Mouse (Mus musculus) CH12.LX (cell line): ENCODE results near the gene Inpp1. TPM values are rescaled to one million over a fixed set of nuclear protein-coding genes. Genes with fewer than 3 reads are reported as not detected.

ENCODE experiments used
- DNase-seq: peaks from one replicate; pipeline ENCODE4 v3.0.0-alpha.2; 2013; ENCODE audit errors: extremely low read depth
- H3K27ac ChIP-seq: 2 replicates; pipeline ENCODE4 v1.5.1; 2012; ENCODE audit warnings: low read depth, mild to moderate bottlenecking, control low read depth, moderate library complexity; ENCODE audit not compliant: insufficient read depth
- H3K27me3 ChIP-seq: replicated peaks from 2 replicates; pipeline ENCODE3; 2012; ENCODE audit warnings: inconsistent platforms
- H3K36me3 ChIP-seq, 2 experiments: replicated peaks in 1 of 2; 2 replicates each; pipeline versions ENCODE3 to v1.6.1; 2012; ENCODE audit warnings: inconsistent platforms in 1 of 2, low read length in 1 of 2, mild to moderate bottlenecking in 1 of 2, mixed read lengths in 1 of 2, moderate library complexity in 1 of 2; ENCODE audit not compliant: control insufficient read depth in 1 of 2, insufficient read depth in 1 of 2
- H3K4me1 ChIP-seq, 2 experiments: 2 replicates each; pipeline ENCODE4 v1.6.1; 2012; ENCODE audit warnings: inconsistent platforms in 1 of 2, moderate library complexity in 1 of 2; ENCODE audit not compliant: insufficient read depth in 2 of 2, control insufficient read depth in 1 of 2
- H3K4me2 ChIP-seq: 2 replicates; pipeline ENCODE4 v1.6.1; 2012; ENCODE audit warnings: low read depth, mild to moderate bottlenecking, control low read depth; ENCODE audit not compliant: poor library complexity, insufficient read depth, severe bottlenecking
- H3K4me3 ChIP-seq, 3 experiments: fragments of 150-350 bp in 1 of 3; sonication (generic) in 1 of 3; replicated peaks in 1 of 3; 2 replicates each; pipeline versions ENCODE3 to v1.5.1; 2011 to 2012; ENCODE audit warnings: low read depth in 2 of 3, low read length in 2 of 3, mild to moderate bottlenecking in 2 of 3, moderate library complexity in 2 of 3, control low read depth in 1 of 3, improper control_type of control experiment in 1 of 3, inconsistent platforms in 1 of 3, mixed read lengths in 1 of 3; ENCODE audit not compliant: poor library complexity in 1 of 3
- H3K79me2 ChIP-seq: replicated peaks from 2 replicates; pipeline ENCODE4 v1.6.1; 2012; ENCODE audit warnings: mild to moderate bottlenecking, moderate library complexity; ENCODE audit not compliant: control insufficient read depth, poor library complexity, insufficient read depth, severe bottlenecking; ENCODE audit errors: extremely low read depth
- H3K9ac ChIP-seq: 2 replicates; pipeline ENCODE4 v1.6.1; 2012; ENCODE audit warnings: low read depth, mild to moderate bottlenecking, control low read depth, moderate library complexity; ENCODE audit not compliant: insufficient read depth
- H3K9me3 ChIP-seq: replicated peaks from 2 replicates; pipeline ENCODE3; 2012; ENCODE audit warnings: low read length, inconsistent platforms, mixed read lengths
- BHLHE40 ChIP-seq: IDR thresholded peaks from 2 replicates; pipeline ENCODE4 v1.6.1; 2011; ENCODE audit warnings: mild to moderate bottlenecking, low read depth, low read length, improper control_type of control experiment
- CHD1 ChIP-seq: IDR thresholded peaks from 2 replicates; pipeline ENCODE4 v1.6.1; 2012; ENCODE audit warnings: low read depth, low read length, improper control_type of control experiment, inconsistent platforms
- CHD2 ChIP-seq: IDR thresholded peaks from 2 replicates; pipeline ENCODE4 v1.6.1; 2011; ENCODE audit warnings: low read length, improper control_type of control experiment
- CTCF ChIP-seq, 2 experiments: IDR thresholded peaks in 1 of 2; conservative IDR thresholded peaks in 1 of 2; 2 replicates each; pipeline ENCODE4 v1.5.1; 2011 to 2012; ENCODE audit warnings: low read depth in 2 of 2, low read length in 2 of 2, improper control_type of control experiment in 1 of 2, inconsistent platforms in 1 of 2, mild to moderate bottlenecking in 1 of 2, moderate library complexity in 1 of 2
- E2F4 ChIP-seq: IDR thresholded peaks from 2 replicates; pipeline ENCODE4 v1.6.1; 2011; ENCODE audit warnings: low read depth, low read length, improper control_type of control experiment; ENCODE audit not compliant: insufficient replicate concordance
- ELF1 ChIP-seq: IDR thresholded peaks from 2 replicates; pipeline ENCODE4 v1.6.1; 2014; ENCODE audit warnings: low read depth, mild to moderate bottlenecking, inconsistent platforms, low read length, improper control_type of control experiment
- EP300 ChIP-seq: IDR thresholded peaks from 2 replicates; pipeline ENCODE4 v1.6.1; 2011; ENCODE audit warnings: low read length, improper control_type of control experiment
- ETS1 ChIP-seq: conservative IDR thresholded peaks from 2 replicates; pipeline ENCODE4 v1.6.1; 2012; ENCODE audit warnings: low read depth, mild to moderate bottlenecking, inconsistent platforms, low read length, improper control_type of control experiment, moderate library complexity
- GABPA ChIP-seq: IDR thresholded peaks from 2 replicates; pipeline ENCODE4 v1.6.1; 2012; ENCODE audit warnings: low read depth, low read length, improper control_type of control experiment, inconsistent platforms; ENCODE audit not compliant: insufficient replicate concordance
- HCFC1 ChIP-seq: IDR thresholded peaks from 2 replicates; pipeline ENCODE4 v1.6.1; 2012; ENCODE audit warnings: low read depth, mild to moderate bottlenecking, inconsistent platforms, low read length, improper control_type of control experiment
- IRF4 ChIP-seq: IDR thresholded peaks from 2 replicates; pipeline ENCODE4 v1.6.1; 2014; ENCODE audit warnings: low read depth, mild to moderate bottlenecking, inconsistent platforms, low read length, improper control_type of control experiment
- JUN ChIP-seq: IDR thresholded peaks from 2 replicates; pipeline ENCODE4 v1.6.1; 2011; ENCODE audit warnings: low read depth, mild to moderate bottlenecking, low read length, improper control_type of control experiment, moderate library complexity; ENCODE audit not compliant: insufficient read depth
- JUND ChIP-seq: conservative IDR thresholded peaks from 2 replicates; pipeline ENCODE4 v1.6.1; 2011; ENCODE audit warnings: low read depth, low read length, improper control_type of control experiment
- MAFK ChIP-seq: IDR thresholded peaks from 2 replicates; pipeline ENCODE4 v1.6.1; 2011; ENCODE audit warnings: low read length, improper control_type of control experiment; ENCODE audit not compliant: insufficient replicate concordance
- MAX ChIP-seq: IDR thresholded peaks from 2 replicates; pipeline ENCODE4 v1.6.1; 2011; ENCODE audit warnings: low read length, improper control_type of control experiment
- MEF2A ChIP-seq: IDR thresholded peaks from 2 replicates; pipeline ENCODE4 v1.6.1; 2014; ENCODE audit warnings: low read depth, mild to moderate bottlenecking, inconsistent platforms, low read length, improper control_type of control experiment, borderline replicate concordance
- MXI1 ChIP-seq: IDR thresholded peaks from 2 replicates; pipeline ENCODE4 v1.6.1; 2011; ENCODE audit warnings: mild to moderate bottlenecking, low read depth, low read length, improper control_type of control experiment
- MYC ChIP-seq: IDR thresholded peaks from 2 replicates; pipeline ENCODE4 v1.6.1; 2011; ENCODE audit warnings: low read depth, mild to moderate bottlenecking, improper control_type of control experiment, low read length
- NRF1 ChIP-seq: IDR thresholded peaks from 2 replicates; pipeline ENCODE4 v1.6.1; 2014; ENCODE audit warnings: low read depth, mild to moderate bottlenecking, inconsistent platforms, low read length, improper control_type of control experiment, moderate library complexity
- PAX5 ChIP-seq: IDR thresholded peaks from 2 replicates; pipeline ENCODE4 v1.6.1; 2012; ENCODE audit warnings: low read length, inconsistent platforms, mixed read lengths
- POLR2A ChIP-seq: IDR thresholded peaks from 2 replicates; pipeline ENCODE4 v1.6.1; 2011; ENCODE audit warnings: low read depth, mild to moderate bottlenecking, improper control_type of control experiment, low read length
- POLR2AphosphoS2 ChIP-seq: IDR thresholded peaks from 2 replicates; pipeline ENCODE4 v1.6.1; 2011; ENCODE audit warnings: low read depth, low read length, improper control_type of control experiment
- RAD21 ChIP-seq: IDR thresholded peaks from 2 replicates; pipeline ENCODE4 v1.6.1; 2011; ENCODE audit warnings: low read depth, mild to moderate bottlenecking, low read length, improper control_type of control experiment, moderate library complexity
- RCOR1 ChIP-seq: conservative IDR thresholded peaks from 2 replicates; pipeline ENCODE4 v1.6.1; 2012; ENCODE audit warnings: low read depth, mild to moderate bottlenecking, inconsistent platforms, low read length, improper control_type of control experiment
- SMC3 ChIP-seq: IDR thresholded peaks from 2 replicates; pipeline ENCODE4 v1.6.1; 2011; ENCODE audit warnings: low read depth, low read length, improper control_type of control experiment
- TBP ChIP-seq: conservative IDR thresholded peaks from 2 replicates; pipeline ENCODE4 v1.6.1; 2011; ENCODE audit warnings: low read depth, low read length, improper control_type of control experiment
- TCF12 ChIP-seq: IDR thresholded peaks from 2 replicates; pipeline ENCODE4 v1.6.1; 2014; ENCODE audit warnings: low read depth, mild to moderate bottlenecking, inconsistent platforms, low read length, improper control_type of control experiment
- USF1 ChIP-seq: IDR thresholded peaks from 2 replicates; pipeline ENCODE4 v1.6.1; 2014; ENCODE audit warnings: low read depth, mild to moderate bottlenecking, inconsistent platforms, low read length, improper control_type of control experiment
- USF2 ChIP-seq: conservative IDR thresholded peaks from 2 replicates; pipeline ENCODE4 v1.6.1; 2011; ENCODE audit warnings: low read depth, low read length, improper control_type of control experiment
- ZKSCAN1 ChIP-seq: IDR thresholded peaks from 2 replicates; pipeline ENCODE4 v1.6.1; 2012; ENCODE audit warnings: low read depth, inconsistent platforms, low read length, improper control_type of control experiment, borderline replicate concordance
- ZNF384 ChIP-seq: IDR thresholded peaks from 2 replicates; pipeline ENCODE4 v1.6.1; 2012; ENCODE audit warnings: low read depth, low read length, improper control_type of control experiment, inconsistent platforms
- dilution Hi-C: fragments of 300-500 bp; cut with MboI; formaldehyde crosslinking; loops from 2 replicates; pipeline ENCODE4 v1.14.3; 2020; ENCODE audit warnings: low sequenced_read_pairs; ENCODE audit not compliant: extremely low pct_unique_long_range_greater_than_20kb, extremely low pct_ligation_motif_present
- in situ Hi-C: fragments of 300-500 bp; cut with MboI; formaldehyde crosslinking; loops from 3 replicates; pipeline ENCODE4 v1.14.3; 2019; ENCODE audit warnings: low sequenced_read_pairs, low pct_ligation_motif_present, low pct_unique_long_range_greater_than_20kb, mixed read lengths
- polyA plus RNA-seq: library from polyadenylated mRNA; unstranded; fragments of >175 nt; gene quantifications from 2 replicates; pipeline ENCODE4 v1.2.1, GENCODE M21; 2012; ENCODE audit warnings: low read depth; ENCODE audit not compliant: insufficient read length
- total RNA-seq, 2 experiments: library from RNA; depleted of rRNA; stranded (reverse); fragments of 300-350 nt in 1 of 2; fragments of >200 nt in 1 of 2; gene quantifications; 2 replicates each; pipeline ENCODE4 v1.2.3; 2012 to 2014

The Inpp1 gene
- total and polyA plus RNA-seq, 3 experiments = 9.2 to 14.8 (median 10.0) TPM

DNA sequence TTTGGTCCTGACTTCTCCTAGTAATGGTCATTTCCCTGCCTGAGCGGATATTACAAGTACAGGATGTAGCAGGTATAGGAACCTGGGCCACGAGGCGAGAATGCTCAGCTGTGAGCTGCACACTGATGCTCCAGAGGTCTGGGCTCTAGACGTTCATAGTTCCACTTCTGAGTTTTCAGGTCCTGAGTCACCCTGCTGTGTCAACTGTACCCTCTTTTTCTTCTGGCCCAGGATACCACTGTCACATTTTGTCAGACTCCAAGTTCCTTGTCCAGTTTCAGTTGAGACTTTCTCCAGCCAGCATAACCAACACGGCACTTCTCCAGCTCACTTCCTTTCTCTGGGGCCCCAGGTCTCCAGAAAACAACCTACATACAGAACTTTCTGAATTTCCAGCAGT is 15.8 kb downstream of the Inpp1 start:
- H3K36me3 ChIP-seq = no peaks in the 10 kb centered on the region
- no peak overlapping the region for H3K4me3 ChIP-seq
- peak overlapping the region; percentile 40; the same call in 1 of the 2 replicates for H3K27ac ChIP-seq
- peak; percentile 24 for DNase-seq
- peak overlapping the region; percentile 74 for H3K4me2 ChIP-seq
- TF ChIP-seq MXI1 = 0 out of 2 replicates have a peak, but pooled peaks have one; percentile 14
- TF ChIP-seq MYC = no peak
- TF ChIP-seq EP300 = peak; percentile 34; the same call in 1 of the 2 replicates
- TF ChIP-seq ELF1 = no peak
- peak; percentile 14; the same call in 1 of the 2 replicates for TF ChIP-seq IRF4
- TF ChIP-seq E2F4 = no peak
- TF ChIP-seq TBP = no peak
- TF ChIP-seq MEF2A = peak; percentile 42; the same call in 1 of the 2 replicates
- peak; percentile 40; the same call in 1 of the 2 replicates for TF ChIP-seq MAX
- TF ChIP-seq TCF12 = 0 out of 2 replicates have a peak, but pooled peaks have one; percentile 28
- TF ChIP-seq USF2 = no peak
- TF ChIP-seq BHLHE40 = peak; percentile 30; the same call in 1 of the 2 replicates
- 0 out of 2 replicates have a peak, but pooled peaks have one; percentile 28 for TF ChIP-seq ETS1
- TF ChIP-seq USF1 = no peak
- 0 out of 2 replicates have a peak, but pooled peaks have one; percentile 21 for TF ChIP-seq RCOR1
- in situ Hi-C loops = no loop called here
- H3K9ac ChIP-seq = 0 out of 2 replicates have a peak overlapping the region, but pooled peaks have one; percentile 14
- H3K27me3 ChIP-seq = no peaks in the 10 kb centered on the region
- dilution Hi-C loops = no loop called here
- H3K9me3 ChIP-seq = no peaks in the 10 kb centered on the region
- peaks cover 17 to 72% of the 10 kb centered on the region in 2 experiments for H3K4me1 ChIP-seq
- no peaks in the 10 kb centered on the region for H3K79me2 ChIP-seq

DNA sequence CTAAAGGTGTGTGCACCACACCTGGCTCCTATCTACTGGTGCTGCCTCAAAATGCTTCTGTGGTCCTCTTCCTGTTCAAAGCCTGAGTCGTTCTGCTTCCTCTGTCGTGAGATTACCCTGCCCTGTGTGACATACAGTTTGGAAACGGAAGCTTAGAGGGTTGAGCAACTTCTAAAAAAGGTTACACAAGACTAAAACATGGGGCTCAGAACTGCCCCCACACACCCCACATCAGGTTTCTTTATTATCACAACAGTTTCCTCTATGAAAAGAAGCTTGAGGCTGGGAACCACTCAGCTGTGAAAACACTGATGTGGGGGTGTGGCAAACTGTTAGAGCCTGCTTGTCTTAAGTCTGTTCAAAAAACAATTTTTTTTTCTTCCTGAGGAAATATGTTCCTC is 17.1 kb downstream of the Inpp1 start:
- peak; percentile 76 for DNase-seq
- no peaks in the 10 kb centered on the region for H3K27me3 ChIP-seq
- peaks cover 0 to 7% of the 10 kb centered on the region in 2 experiments for H3K36me3 ChIP-seq
- peaks cover 17 to 79% of the 10 kb centered on the region in 2 experiments for H3K4me1 ChIP-seq
- H3K9me3 ChIP-seq = no peaks in the 10 kb centered on the region
- peak overlapping the region; percentile 92 for H3K4me2 ChIP-seq
- no peaks in the 10 kb centered on the region; the same call in 1 of the 2 replicates for H3K79me2 ChIP-seq
- dilution Hi-C loops (no loop called here), in situ Hi-C loops (no loop called here)
- no peak overlapping the region for H3K4me3 ChIP-seq
- H3K27ac ChIP-seq = peak overlapping the region; percentile 70; the same call in 1 of the 2 replicates
- peak overlapping the region; percentile 70 for H3K9ac ChIP-seq
- TF ChIP-seq RCOR1 (no peak), USF2 (no peak), GABPA (no peak), ZNF384 (peak; percentile 48), MAFK (no peak), EP300 (peak; percentile 65), TCF12 (no peak; the same call in 1 of the 2 replicates), BHLHE40 (peak; percentile 69), CHD2 (no peak), NRF1 (no peak), HCFC1 (peak; percentile 49), ZKSCAN1 (no peak), JUN (no peak), SMC3 (no peak), PAX5 (no peak), CTCF (conservative IDR thresholded peaks at IDR 0.05 in 1 of 2, IDR thresholded peaks at IDR 0.05 in 1 of 2; ENCODE audit: low read depth in 2 of 2, low read length in 2 of 2) (no peak), CHD1 (no peak), USF1 (no peak), E2F4 (no peak), TBP (0 out of 2 replicates have a peak, but pooled peaks have one; percentile 31), POLR2A (peak; percentile 45), JUND (no peak), RAD21 (no peak), POLR2AphosphoS2 (no peak)
